Mouse (Mus musculus) erythroblast, adult 5-6 weeks (primary cell): ENCODE measurements around the gene Cdc26. TPM values are rescaled to one million over a fixed set of nuclear protein-coding genes. Genes with fewer than 3 reads are reported as not detected.

ENCODE experiments used
- ATAC-seq: replicated peaks from 2 replicates; pipeline ENCODE4 v1.8.0; 2016; ENCODE audit warnings: moderate number of reproducible peaks, mild to moderate bottlenecking, moderate TSS enrichment, inconsistent platforms; ENCODE audit not compliant: poor library complexity, low FRiP score, severe bottlenecking
- total RNA-seq, 2 experiments: library from RNA; stranded (forward) in 1 of 2; stranded (reverse) in 1 of 2; fragments of 150-400 nt in 1 of 2; fragments of 200-764, 138-1000 nt in 1 of 2; gene quantifications; 2 replicates each; pipeline versions ENCODE4 v1.2.3 to v1.2.4; 2015 to 2017; ENCODE audit warnings: low replicate concordance in 2 of 2

The Cdc26 gene
- total RNA-seq, 2 experiments from 2014 or later, result 33.0 to 33.4 TPM

DNA sequence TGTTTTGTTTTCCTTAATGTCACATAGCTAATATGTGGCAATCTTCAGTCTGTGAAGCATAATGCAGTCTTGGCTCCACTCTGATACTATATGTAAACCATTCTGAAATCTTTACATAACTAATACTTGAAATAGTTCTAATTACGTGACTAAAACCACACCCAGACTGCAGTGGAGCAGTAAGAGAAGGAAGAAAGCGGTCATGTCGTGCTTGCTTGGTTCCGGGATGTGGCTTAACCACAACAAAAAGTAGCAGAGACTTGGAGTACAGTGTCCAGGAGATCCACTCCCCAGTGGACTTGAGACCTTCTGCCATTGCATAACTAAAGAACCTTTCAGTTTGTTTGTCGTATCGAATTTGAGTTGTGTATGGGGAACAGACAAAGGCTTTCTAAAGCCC, 40.9 kb downstream of the Cdc26 start:
- no peak for ATAC-seq

GRCm38 (mm10) chr4:62366291-62366690, 42.2 kb downstream of the Cdc26 start:
- ATAC-seq, result no peak

DNA sequence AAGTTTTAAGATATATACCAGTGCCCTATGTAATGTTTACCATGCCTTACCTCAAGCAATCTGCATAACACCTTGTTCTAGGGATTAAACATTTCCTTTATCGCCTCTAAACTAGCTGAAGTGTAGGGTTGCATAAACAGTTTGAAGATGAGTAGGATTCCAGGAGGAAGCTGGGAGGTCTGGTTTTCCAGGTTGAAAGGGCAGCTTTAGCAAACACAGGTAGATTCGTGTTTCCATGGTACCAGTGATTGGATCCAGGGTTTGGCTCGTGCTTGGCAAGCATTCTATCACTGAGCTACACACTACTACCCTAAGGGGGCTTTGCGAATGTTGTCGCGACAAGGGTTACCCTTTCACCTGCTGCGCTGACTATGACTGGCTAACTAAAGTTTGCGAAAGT, 44.1 kb downstream of the Cdc26 start:
- no peak for ATAC-seq

DNA sequence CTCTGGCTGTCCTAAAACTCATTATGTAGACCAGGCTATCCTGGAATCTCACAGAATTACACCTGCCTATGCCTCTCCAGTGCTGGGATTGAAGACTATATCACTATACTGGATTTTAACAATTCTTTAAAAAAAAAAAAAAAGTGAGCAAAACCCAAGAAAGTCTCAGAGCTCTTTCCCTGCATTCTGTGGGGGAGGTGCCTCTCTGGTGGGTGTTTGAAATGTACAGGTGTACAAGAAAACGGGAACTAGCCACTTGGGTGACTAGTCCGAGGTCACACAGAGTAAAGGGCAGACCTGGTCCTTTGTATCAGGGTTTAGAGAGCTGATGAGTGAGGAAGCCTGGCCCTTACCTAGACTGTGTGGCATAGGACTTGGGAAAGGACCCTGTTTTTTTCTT, 46.0 kb downstream of the Cdc26 start:
- no peak for ATAC-seq

GRCm38 (mm10) chr4:62361997-62362396, 46.4 kb downstream of the Cdc26 start:
- ATAC-seq, result no peak

GRCm38 (mm10) chr4:62361571-62361970, 46.9 kb downstream of the Cdc26 start:
- no peak for ATAC-seq

DNA sequence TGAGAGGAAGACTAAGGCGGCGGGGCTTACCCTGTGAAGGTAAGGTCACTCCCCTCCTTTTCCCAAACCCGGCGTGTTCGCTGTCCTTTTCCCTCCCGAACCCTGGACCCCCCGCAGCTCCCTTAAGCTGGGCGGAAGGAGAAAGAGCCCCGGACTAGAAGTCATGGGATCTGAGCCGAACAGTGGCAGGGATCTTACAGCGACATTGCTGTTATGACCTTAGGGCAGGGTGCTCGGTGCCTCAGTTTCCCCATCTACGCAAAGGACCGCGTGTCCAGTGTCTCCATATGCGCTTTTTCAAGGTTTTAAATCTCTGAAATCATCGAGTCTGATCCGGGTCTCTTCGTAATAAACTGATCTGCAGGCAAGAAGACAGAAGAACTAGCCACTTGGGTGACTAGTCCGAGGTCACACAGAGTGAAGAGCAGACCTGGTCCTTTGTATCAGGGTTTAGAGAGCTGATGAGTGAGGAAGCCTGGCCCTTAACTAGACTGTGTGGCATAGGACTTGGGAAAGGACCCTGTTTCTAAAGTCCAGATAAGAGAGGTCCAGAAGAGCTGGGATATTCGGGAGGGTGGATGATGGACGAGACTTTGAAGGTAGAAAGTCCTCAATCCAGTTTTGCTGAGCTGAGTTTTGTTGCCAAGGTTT, 47.5 kb downstream of the Cdc26 start:
- ATAC-seq, result peak; percentile 24

DNA sequence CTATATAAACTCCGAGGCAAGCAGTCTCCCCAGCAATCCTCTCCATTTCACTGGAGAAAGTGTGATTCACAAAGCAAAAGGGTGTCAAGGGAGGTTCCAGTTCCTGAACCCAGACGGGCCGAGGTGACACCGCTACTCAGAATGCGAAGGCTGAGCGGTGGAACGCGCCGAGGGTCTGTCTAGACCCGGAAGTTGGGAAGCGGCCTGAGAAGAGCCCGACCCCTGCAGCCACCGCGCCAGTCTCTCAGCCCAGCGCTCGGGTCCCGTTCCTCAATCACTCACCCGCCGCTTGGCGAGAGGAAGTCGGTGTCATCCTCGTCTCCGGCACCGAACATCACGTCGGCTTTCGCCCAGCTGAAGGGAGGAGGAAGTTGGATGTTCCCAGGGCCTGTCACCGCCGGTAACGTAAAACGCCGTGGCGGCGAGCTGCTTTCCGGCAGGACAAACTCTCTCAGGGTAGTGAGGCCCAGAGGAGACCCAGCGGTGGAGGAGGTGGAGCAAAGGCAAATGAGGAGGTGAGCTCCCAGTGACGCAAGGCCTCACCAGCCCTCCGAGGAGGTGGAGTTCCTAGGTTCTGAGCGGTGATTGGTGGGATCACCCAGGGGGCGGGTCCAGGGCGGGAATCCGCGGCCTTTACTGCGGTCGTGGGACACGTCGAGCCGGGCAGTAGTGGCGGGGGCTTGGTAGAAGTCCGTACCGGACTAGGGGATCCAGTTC, 48.2 kb downstream of the Cdc26 start, which contains the start of the genes Fkbp15 and Slc31a1:
Gene Fkbp15, minus strand, starts transcription at position 461 of the 717 bp plus-strand sequence.
Gene Slc31a1, plus strand, starts transcription at position 640 of the 717 bp plus-strand sequence.
- peak; percentile 98 for ATAC-seq

DNA sequence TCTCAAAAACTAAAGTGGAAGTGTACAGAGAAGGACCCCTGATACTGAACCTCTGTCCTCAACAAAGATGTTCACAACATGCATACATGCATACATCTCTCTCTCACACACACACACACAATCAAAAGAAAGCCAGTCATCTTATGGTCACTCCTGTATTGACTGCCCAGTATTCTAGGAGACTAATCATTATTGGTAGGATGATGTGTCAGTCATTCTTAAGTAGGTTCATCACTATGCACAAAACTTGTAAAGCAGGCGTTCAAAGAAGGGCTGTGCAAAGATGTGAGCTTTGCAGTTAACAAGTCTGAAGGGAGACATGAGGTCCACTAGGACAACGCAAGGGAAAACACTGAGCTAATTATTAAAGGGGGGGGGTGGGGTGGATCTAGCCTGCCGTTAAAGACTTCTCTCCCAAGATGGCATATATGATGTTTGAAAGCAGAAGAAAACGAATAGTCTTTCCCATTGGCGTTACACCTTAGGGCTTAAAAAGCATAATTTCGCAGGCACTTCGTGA, 49.1 kb downstream of the Cdc26 start:
- ATAC-seq, result no peak

GRCm38 (mm10) chr4:62357631-62358148, 50.8 kb downstream of the Cdc26 start:
- ATAC-seq, result no peak

DNA sequence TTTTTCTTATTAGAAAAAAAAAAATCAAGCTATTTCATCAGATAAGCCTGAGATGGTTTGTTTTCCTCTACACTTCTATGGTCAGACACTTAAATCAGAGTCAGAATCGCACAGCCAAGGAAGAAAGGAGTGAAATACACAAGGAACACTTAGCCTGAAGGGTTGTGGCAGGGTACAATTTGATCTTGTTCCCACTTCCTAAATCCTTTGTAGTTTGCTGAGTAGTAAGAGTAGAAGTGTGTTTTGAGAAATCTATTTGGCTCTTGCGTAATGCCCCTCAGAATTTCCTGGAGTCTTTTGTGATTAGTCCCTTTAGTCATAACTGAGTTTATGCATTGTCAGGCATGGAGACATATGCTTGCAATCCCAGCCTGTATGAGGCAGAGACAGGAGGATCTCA, 59.1 kb downstream of the Cdc26 start:
- ATAC-seq, result no peak

- ATAC-seq, result no peak
Observed at GRCm38 (mm10) chr4:62348329-62348705, 60.1 kb downstream of the Cdc26 start.

DNA sequence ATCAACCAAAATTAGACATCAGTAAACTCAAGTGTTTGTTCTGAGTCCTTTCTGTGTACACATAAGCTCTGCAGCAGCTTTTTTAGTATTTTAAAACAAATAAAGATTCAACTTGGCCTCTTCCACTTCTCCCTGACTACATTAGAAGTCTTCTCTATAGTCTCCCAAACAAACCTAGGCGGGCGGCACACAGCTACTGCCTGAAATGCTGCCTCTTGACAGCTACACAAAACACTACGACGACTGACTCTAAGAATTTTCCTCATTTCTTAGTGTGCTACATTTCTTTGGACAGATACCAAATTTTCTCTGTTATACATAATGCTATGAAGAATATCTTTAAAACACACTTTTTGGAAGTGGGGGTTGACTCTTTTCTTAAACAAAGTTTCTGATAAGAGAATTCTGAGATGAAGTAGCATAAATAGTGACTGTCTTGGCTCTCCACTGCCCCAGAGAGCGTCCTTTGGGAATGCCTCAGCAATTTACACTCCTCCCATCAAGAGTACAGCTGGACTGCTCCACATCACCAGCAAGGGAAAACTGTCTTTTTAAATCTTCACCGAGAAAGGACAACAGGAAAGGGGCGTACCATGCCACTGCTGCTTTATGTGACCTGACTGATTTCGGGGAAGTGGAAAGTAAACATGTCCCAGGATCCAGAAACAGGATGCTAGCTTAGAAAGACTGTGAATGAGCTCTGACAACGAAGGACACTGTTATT, 60.7 kb downstream of the Cdc26 start:
- ATAC-seq, result no peak

GRCm38 (mm10) chr4:62345827-62346226, 62.6 kb downstream of the Cdc26 start:
- ATAC-seq, result no peak

DNA sequence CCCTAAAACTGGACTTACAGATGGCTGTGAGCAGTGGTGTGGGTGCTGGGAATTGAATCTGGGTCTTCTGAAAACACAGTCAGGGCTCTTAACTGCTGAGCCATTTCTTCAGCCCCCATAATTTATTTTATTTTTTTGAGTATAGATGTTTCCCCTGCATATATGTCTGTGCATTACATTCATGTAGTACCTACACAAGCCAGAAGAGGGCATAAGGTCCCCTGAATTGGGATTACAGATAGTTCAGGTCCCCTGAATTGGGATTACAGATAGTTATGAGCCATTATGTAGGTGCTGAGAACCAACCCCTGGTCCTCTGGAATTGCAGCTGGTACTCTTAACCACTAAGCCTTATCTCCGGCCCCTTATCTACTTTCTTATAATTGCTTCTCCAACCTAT, 64.4 kb downstream of the Cdc26 start:
- ATAC-seq, result peak; percentile 81

GRCm38 (mm10) chr4:62338536-62338935, 69.9 kb downstream of the Cdc26 start:
- no peak for ATAC-seq
